Mouse (Mus musculus) 416B (cell line): ENCODE measurements at regions not wholly inside any gene's neighbourhood (a gene's known extent, or its start where the extent isn't known, plus 50 kb on each side); places are given as distances from the start of the nearest gene placed in this dataset.

ENCODE experiments used
- DNase-seq: peaks from one replicate; pipeline ENCODE4 v3.0.0; 2011; ENCODE audit warnings: low read depth

GRCm38 (mm10) chr13:80798863-80799817 is 84.0 kb upstream of the Arrdc3 start:
- no peak for DNase-seq

- peak; percentile 62 for DNase-seq
These were observed 77.0 kb upstream of the Arrdc3 start for GRCm38 (mm10) chr13:80806172-80806571.

- no peak for DNase-seq
These were observed 56.1 kb upstream of the Arrdc3 start for GRCm38 (mm10) chr13:80827037-80827471.
